Mouse (Mus musculus) bone marrow macrophage, adult 2 months (primary cell): ENCODE data around the gene Pfkp.

Experiments
- CTCF ChIP-seq: IDR thresholded peaks from 2 replicates; pipeline ENCODE4 v1.5.1; 2012; ENCODE audit warnings: low read depth, mild to moderate bottlenecking, low read length, moderate library complexity
- POLR2A ChIP-seq: IDR thresholded peaks from 2 replicates; pipeline ENCODE4 v1.6.1; 2012; ENCODE audit warnings: mild to moderate bottlenecking, low read depth, low read length, borderline replicate concordance

DNA sequence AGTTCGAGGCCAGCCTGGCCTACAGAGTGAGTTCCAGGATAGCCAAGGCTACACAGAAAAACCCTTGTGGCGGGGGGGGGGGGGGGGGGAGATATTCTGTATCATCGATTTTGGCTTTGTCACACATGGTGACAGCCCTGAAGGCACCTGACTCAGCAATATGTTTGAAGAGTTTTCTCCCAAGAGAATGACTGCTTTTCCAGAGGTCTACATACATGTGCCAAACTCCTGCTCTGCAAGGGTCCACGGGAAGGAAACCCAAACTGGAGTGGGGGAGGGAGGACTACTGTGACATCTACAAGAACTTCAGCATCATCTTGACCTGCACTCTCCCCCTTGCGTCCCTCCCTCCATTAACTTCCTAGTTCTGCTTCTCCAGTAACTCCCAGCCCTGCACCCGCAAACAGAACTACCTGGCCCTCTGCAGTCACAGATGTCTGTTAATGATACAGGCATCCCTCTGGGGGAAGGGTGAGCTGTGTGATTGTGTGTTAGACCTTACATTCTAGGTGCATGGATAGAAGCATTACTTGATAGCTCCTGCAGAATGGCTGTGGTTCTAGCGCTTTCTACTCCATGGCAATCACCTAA lies 10.9 kb downstream of the Pfkp start:
- TF ChIP-seq CTCF, result no peak
- no peak for TF ChIP-seq POLR2A
